Mouse (Mus musculus): ENCODE results near the gene Csnk2a1. TPM values are rescaled to one million over a fixed set of nuclear protein-coding genes. Genes with fewer than 3 reads are reported as not detected.

Csnk2a1 gene
- polyA plus RNA-seq, 1 experiment from 2014 or later = 87.0 TPM

DNA sequence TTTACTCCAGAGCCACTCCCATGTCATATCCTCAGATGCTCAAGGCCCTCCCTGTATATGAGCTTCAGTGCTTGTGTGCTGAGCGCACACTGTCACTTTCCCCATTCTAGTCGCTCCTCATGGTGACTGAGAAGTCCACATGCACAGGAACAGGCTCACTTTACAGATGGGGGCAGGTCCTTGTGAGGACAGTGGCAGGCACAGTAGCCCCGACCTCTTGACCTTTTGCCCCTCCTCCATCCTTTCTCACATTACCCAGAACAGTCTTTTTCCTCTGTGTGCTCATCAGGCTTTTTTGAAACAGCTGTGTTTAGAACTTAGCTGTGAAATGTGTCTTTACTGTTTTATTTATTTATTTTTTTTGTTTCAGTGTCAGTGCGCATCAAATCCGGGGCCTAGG is 77.1 kb downstream of the Csnk2a1 start:
- Histone ChIP-seq H3K4me3 (no peak overlapping the region), H3K4me1 (no peaks in the 10 kb centered on the region), H3K9ac (no peak overlapping the region), H3K36me3 (peaks cover 58% of the 10 kb centered on the region), H3K9me3 (no peaks in the 10 kb centered on the region), H3K27me3 (replicated peaks) (no peaks in the 10 kb centered on the region), H3K4me2 (replicated peaks) (no peak overlapping the region), H3K27ac (no peak overlapping the region)
- 58% methylated on average over 5 of the region's 5 CpGs for WGBS
- no peak for ATAC-seq (ENCODE audit: low FRiP score, low read depth)

DNA sequence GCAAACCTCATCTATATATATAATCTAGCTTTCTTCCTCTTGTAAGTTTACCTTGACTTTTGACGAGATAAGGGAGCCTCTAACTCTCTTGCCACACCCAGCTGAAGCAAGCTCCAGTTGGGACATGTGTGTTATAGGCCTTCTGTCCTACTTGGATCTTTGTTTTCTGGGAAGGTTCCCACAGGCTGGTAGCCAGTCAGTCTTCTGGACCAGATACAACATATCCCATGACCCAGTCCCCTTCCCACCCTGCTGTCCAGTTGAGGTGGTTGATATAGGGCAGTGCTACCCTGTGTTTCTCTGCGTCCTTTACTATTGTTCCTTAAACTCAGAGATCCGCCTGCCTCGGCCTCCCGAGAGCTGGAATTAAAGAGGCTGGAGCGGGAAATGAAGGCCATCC is 78.8 kb downstream of the Csnk2a1 start:
- H3K27ac ChIP-seq = no peak overlapping the region
- H3K4me3 ChIP-seq = no peak overlapping the region
- H3K4me1 ChIP-seq = no peaks in the 10 kb centered on the region
- no peak overlapping the region for H3K4me2 ChIP-seq (replicated peaks)
- no peaks in the 10 kb centered on the region for H3K9me3 ChIP-seq
- no peak overlapping the region for H3K9ac ChIP-seq
- no peaks in the 10 kb centered on the region for H3K27me3 ChIP-seq (replicated peaks)
- no peak for ATAC-seq (ENCODE audit: low FRiP score, low read depth)
- WGBS = 96% methylated on average over 6 of the region's 6 CpGs
- H3K36me3 ChIP-seq = peaks cover 73% of the 10 kb centered on the region

DNA sequence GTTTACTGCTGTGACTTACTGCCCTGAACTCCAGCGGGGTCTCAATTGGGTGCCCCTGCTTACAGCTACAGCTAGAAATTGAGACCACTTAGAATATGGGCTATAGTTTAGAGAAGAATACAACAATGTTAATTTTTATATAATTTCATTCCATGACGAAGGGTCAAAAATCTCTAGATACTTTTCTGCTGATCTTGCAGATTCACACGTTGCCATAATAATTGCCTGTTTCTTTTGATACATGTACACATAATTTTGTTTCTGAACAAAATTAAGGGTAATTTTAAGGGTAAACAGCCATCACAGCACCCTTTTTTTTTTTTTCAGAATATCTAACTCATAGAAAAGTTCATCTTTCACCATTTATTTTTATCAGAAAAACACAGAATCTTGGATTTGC is 80.5 kb downstream of the Csnk2a1 start:
- no peak overlapping the region for H3K9ac ChIP-seq
- H3K4me2 ChIP-seq (replicated peaks) = no peak overlapping the region
- no peak for ATAC-seq (ENCODE audit: low FRiP score, low read depth)
- H3K27me3 ChIP-seq (replicated peaks) = no peaks in the 10 kb centered on the region
- WGBS = 92% methylated on average over 3 of the region's 3 CpGs
- no peak overlapping the region for H3K4me3 ChIP-seq
- no peaks in the 10 kb centered on the region for H3K4me1 ChIP-seq
- H3K9me3 ChIP-seq = no peaks in the 10 kb centered on the region
- no peak overlapping the region for H3K27ac ChIP-seq
- H3K36me3 ChIP-seq = peaks cover 87% of the 10 kb centered on the region

DNA sequence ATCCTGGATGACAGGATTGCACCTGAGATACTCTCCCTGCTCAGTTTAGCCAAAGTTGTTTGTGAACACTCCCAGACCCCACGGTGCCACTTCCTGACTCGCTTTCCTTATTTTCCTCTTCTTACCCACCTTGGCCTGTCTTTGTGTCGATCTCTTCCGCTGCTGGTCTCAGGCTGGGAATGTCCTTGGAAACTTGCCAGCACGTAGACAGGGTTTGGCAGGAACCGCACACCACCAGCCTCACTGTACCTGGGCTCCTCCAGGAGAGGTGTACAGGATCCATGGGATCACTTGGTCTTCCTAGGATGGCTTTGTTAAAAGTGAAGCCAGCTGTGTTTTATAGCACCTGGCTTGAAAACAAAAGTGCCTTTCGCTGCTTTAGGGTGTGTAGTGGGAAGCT is 86.4 kb downstream of the Csnk2a1 start:
- peaks cover 92% of the 10 kb centered on the region for H3K36me3 ChIP-seq
- ATAC-seq (ENCODE audit: low FRiP score, low read depth) = no peak
- WGBS = 86% methylated on average over 7 of the region's 7 CpGs

DNA sequence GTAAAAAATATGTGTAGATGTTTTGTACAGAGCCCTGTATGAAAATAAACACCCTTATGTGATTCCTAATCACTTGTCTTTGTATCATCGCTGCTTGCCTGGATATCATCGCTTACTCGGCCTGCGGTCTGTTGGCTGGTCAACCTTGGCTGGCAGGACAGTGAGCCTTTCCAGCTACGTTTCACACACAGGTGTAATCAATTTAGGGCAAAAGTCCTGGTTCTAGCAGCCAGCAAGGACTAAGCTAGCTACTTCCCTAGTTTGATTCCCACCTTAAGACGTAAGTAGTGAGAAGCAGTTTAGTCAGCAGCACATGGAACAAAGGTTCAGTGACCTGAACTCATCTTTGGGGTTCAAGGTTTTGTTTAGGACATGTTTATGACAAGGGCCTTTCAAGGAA is 87.3 kb downstream of the Csnk2a1 start:
- Histone ChIP-seq H3K9ac (no peak overlapping the region), H3K36me3 (peaks cover 91% of the 10 kb centered on the region), H3K27ac (no peak overlapping the region), H3K4me3 (no peak overlapping the region), H3K27me3 (replicated peaks) (no peaks in the 10 kb centered on the region), H3K4me2 (replicated peaks) (no peak overlapping the region), H3K9me3 (no peaks in the 10 kb centered on the region), H3K4me1 (no peaks in the 10 kb centered on the region)
- 93% methylated on average over 6 of the region's 6 CpGs for WGBS
- no peak for ATAC-seq (ENCODE audit: low FRiP score, low read depth)

More for the DNA sequence above, 86.4 kb downstream of the Csnk2a1 start:
- H3K27me3 ChIP-seq (replicated peaks) = no peaks in the 10 kb centered on the region
- H3K9ac ChIP-seq = no peak overlapping the region
- no peaks in the 10 kb centered on the region for H3K4me1 ChIP-seq
- H3K4me2 ChIP-seq (replicated peaks) = no peak overlapping the region
- no peak overlapping the region for H3K4me3 ChIP-seq
- no peaks in the 10 kb centered on the region for H3K9me3 ChIP-seq
- H3K27ac ChIP-seq = no peak overlapping the region

DNA sequence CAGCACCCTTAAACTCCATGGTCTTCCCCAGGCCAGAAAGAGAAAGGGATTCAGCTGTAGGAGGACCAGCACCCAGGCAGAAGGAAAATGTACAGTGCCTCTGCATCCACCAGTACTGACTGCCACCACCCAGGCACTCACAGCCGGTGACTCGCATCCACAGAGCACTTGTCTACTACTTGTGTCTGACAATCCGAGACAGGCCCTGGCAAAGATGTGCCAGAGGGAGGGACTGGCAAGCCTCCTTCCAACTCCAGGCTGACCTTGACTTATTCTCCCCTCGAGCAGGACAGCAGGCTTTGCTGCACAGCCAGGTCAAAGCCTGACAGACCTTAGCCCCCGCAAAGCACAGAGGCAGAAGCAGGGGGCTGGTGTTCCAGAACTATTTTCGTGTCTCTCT is 90.4 kb downstream of the Csnk2a1 start:
- Histone ChIP-seq H3K9me3 (no peaks in the 10 kb centered on the region), H3K4me2 (replicated peaks) (no peak overlapping the region), H3K27me3 (replicated peaks) (no peaks in the 10 kb centered on the region), H3K9ac (no peak overlapping the region), H3K27ac (no peak overlapping the region), H3K4me3 (no peak overlapping the region), H3K4me1 (no peaks in the 10 kb centered on the region), H3K36me3 (peaks cover 89% of the 10 kb centered on the region)
- 87% methylated on average over 6 of the region's 6 CpGs for WGBS
- ATAC-seq (ENCODE audit: low FRiP score, low read depth) = no peak

DNA sequence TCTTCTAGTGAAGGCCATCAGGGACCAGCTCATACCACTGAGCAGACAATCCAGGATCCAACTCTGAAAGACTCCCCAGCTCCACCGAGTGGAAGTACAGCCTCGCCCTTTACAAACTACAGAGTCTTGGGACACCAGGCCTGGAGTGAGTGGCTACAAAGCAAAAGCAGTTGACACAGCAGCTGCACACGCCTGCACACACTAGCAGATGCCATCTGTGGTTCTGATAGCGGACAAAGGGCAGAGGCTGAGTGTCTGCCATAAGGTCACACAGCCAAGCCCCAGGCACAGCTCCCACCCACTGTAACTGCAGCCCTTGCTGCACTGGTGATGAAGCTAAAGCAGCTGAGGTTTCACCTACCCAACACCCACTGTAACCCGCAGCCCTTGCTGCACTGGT is 94.9 kb downstream of the Csnk2a1 start:
- peaks cover 89% of the 10 kb centered on the region for H3K36me3 ChIP-seq

DNA sequence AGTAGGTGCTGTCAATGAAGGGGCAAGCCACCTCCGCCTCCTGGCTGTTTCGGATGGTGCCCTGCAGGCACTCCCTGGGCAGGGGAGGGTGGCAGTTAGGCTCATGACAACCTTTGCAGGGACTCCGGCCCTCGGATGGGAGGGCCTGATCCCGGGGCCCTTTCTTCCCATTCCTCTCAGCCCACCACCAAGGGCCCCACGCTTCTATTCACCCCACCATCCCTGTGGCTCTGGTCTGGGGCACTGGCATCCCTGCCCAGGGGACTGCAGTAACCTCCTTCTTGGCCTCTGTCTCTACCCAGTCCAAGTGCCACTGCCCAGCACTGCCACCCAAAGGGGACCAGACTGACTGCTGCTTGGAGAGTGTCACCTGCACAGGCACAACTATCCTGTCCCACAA is 95.6 kb downstream of the Csnk2a1 start:
- H3K27ac ChIP-seq = no peak overlapping the region
- H3K9me3 ChIP-seq = no peaks in the 10 kb centered on the region
- H3K36me3 ChIP-seq = peaks cover 89% of the 10 kb centered on the region
- H3K4me2 ChIP-seq (replicated peaks) = no peak overlapping the region
- 97% methylated on average over 6 of the region's 6 CpGs for WGBS
- H3K4me3 ChIP-seq = no peak overlapping the region
- H3K4me1 ChIP-seq = no peaks in the 10 kb centered on the region
- no peak overlapping the region for H3K9ac ChIP-seq
- no peaks in the 10 kb centered on the region for H3K27me3 ChIP-seq (replicated peaks)
- no peak for ATAC-seq (ENCODE audit: low FRiP score, low read depth)

More for the DNA sequence above, 94.9 kb downstream of the Csnk2a1 start:
- WGBS = 90% methylated on average over 5 of the region's 5 CpGs
- no peaks in the 10 kb centered on the region for H3K27me3 ChIP-seq (replicated peaks)
- H3K9me3 ChIP-seq = no peaks in the 10 kb centered on the region
- no peak overlapping the region for H3K9ac ChIP-seq
- H3K4me1 ChIP-seq = no peaks in the 10 kb centered on the region
- no peak for ATAC-seq (ENCODE audit: low FRiP score, low read depth)
- no peak overlapping the region for H3K4me3 ChIP-seq
- H3K27ac ChIP-seq = no peak overlapping the region
- no peak overlapping the region for H3K4me2 ChIP-seq (replicated peaks)

DNA sequence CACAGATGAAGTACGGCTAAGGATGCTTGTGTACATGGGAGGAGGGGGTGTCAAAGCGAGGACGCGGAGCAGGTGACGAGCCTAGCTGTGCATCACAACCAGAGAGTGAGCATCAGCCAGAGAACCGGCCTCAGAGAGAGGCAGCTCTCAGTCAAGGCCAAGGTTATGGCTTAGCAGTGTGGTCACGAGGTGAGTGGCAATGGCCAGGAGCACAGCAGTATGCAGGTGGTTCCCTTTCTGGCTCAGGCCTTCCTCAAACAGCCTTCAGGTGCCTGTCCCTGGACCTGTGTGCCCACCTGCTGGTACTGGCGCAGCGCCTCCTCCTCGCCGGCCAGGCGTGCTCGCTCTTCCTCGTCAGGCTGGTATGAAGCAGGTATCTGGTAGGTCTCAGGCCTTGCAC is 97.3 kb downstream of the Csnk2a1 start:
- Histone ChIP-seq H3K9me3 (no peaks in the 10 kb centered on the region), H3K27me3 (replicated peaks) (no peaks in the 10 kb centered on the region), H3K27ac (no peak overlapping the region), H3K36me3 (peaks cover 90% of the 10 kb centered on the region), H3K4me1 (no peaks in the 10 kb centered on the region), H3K4me2 (replicated peaks) (no peak overlapping the region), H3K4me3 (no peak overlapping the region), H3K9ac (no peak overlapping the region)
- WGBS = 94% methylated on average over 14 of the region's 14 CpGs
- ATAC-seq (ENCODE audit: low FRiP score, low read depth) = no peak

DNA sequence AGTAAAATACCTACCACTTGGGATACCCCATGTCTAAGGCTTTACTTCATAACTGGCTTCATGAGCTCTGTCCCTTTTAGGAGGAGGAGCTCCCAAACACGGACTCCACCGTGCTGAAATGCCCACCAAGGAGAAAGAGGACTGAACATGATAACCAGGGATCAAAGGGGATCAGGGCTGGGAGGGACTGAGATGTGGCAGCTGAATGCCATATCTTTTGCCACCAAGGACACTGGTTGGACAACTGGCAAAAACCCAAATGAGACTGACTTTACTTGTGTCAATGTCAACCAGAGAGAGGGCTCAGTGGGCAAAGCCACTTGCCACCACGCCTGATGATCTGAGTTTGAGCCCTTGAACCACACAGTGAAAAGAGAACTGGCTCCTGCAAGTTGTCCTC is 98.2 kb downstream of the Csnk2a1 start:
- no peak for ATAC-seq (ENCODE audit: low FRiP score, low read depth)
- no peak overlapping the region for H3K9ac ChIP-seq
- H3K36me3 ChIP-seq = peaks cover 88% of the 10 kb centered on the region
- H3K4me2 ChIP-seq (replicated peaks) = no peak overlapping the region
- H3K4me3 ChIP-seq = no peak overlapping the region
- 87% methylated on average over 3 of the region's 3 CpGs for WGBS
- H3K4me1 ChIP-seq = no peaks in the 10 kb centered on the region
- no peaks in the 10 kb centered on the region for H3K9me3 ChIP-seq
- H3K27ac ChIP-seq = no peak overlapping the region
- H3K27me3 ChIP-seq (replicated peaks) = no peaks in the 10 kb centered on the region

DNA sequence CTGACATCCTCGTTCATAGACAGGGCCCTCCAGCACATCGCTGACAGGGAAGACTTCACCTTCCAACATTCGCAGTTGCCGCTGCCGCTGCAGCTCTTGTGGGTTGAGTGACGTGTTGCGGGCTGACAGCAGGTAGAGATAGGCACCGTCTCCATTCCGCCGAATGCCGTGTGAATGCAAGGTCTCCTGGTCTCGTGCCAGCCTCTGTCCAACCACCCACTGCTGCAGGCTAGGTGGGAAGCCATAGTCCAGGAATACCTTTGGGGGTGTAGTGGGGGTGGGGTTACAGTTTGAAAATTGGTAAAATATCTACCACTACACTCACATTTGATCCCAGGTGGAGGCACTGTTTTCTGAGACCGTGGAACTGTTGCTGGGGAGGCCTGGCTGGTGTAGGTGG is 99.5 kb downstream of the Csnk2a1 start:
- ATAC-seq (ENCODE audit: low FRiP score, low read depth) = no peak
- peaks cover 7% of the 10 kb centered on the region for H3K4me1 ChIP-seq
- H3K9ac ChIP-seq = no peak overlapping the region
- peaks cover 78% of the 10 kb centered on the region for H3K36me3 ChIP-seq
- no peak overlapping the region for H3K27ac ChIP-seq
- no peaks in the 10 kb centered on the region for H3K9me3 ChIP-seq
- H3K27me3 ChIP-seq (replicated peaks) = no peaks in the 10 kb centered on the region
- WGBS = 95% methylated on average over 13 of the region's 13 CpGs
- H3K4me3 ChIP-seq = no peak overlapping the region
- no peak overlapping the region for H3K4me2 ChIP-seq (replicated peaks)

DNA sequence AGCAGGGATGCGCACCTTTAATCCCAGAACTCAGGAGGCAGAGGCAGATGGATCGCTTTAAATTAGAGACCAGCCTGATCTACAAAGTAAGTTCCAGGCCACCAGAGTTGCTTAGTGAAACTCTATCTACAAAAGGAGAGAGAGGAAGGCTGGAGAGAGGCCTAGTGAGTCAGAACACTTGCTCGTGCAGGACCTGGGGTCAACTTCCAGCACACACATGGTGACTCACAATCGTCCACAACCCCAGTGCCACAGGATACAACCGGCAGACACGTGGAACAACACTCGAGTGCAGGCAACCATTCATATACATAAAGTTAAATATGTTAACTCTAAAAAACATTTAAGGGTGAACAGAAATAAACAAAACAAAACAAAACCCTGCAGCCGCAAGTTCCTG is 100.0 kb downstream of the Csnk2a1 start:
- Histone ChIP-seq H3K27ac (no peak overlapping the region), H3K4me1 (peaks cover 12% of the 10 kb centered on the region), H3K4me2 (replicated peaks) (no peak overlapping the region), H3K27me3 (replicated peaks) (no peaks in the 10 kb centered on the region), H3K9ac (no peak overlapping the region), H3K9me3 (no peaks in the 10 kb centered on the region), H3K4me3 (no peak overlapping the region), H3K36me3 (peaks cover 73% of the 10 kb centered on the region)
- no peak for ATAC-seq (ENCODE audit: low FRiP score, low read depth)
- 93% methylated on average over 8 of the region's 8 CpGs for WGBS

DNA sequence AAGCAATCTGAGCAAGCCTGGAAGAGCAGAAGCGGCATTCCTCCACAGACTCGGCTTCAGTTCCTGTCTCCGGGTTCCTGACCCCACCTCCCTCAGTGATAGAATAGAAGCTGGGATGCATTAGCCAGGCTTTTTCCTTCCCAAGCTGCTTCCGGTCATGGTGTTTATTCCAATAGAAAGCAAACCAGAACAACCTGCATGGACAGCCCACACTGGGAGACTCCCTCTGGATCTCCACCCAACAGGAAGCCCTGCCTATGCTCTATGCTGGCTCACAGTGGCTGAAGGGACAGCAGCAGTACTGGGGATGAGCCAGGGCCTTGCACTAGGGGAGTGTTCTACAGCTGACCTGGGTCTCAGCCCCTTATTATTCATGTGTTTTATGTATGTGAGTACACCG is 101.3 kb downstream of the Csnk2a1 start:
- Histone ChIP-seq H3K27ac (no peak overlapping the region), H3K9me3 (no peaks in the 10 kb centered on the region), H3K9ac (no peak overlapping the region), H3K27me3 (replicated peaks) (no peaks in the 10 kb centered on the region), H3K4me3 (no peak overlapping the region), H3K4me2 (replicated peaks) (no peak overlapping the region), H3K36me3 (peaks cover 60% of the 10 kb centered on the region), H3K4me1 (peaks cover 15% of the 10 kb centered on the region)
- 85% methylated on average over 5 of the region's 5 CpGs for WGBS
- no peak for ATAC-seq (ENCODE audit: low FRiP score, low read depth)

Data from neural tube, embryonic 12.5 days (tissue).